Mouse (Mus musculus): ENCODE data around the gene Rnase1.

DNA sequence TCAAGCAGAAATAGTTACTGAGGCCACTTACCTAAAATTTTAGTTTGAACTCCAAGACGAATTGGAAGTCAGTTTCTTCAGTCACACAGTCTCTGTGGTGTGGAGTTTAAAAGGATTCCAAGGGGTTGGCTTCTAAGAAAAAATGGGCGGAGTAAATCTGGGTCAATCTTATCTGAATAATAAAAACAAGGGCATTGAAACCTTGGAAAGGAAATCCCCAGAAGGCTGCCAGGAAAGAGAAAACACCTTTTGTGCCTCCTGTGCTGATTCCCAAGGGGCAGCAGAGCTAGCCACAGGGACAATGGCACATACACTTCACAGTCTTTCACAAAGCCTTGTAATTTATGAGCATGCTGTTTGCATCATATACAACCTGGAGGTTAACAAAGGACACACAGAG is at the start of gene Rnase1:
- TF ChIP-seq POLR2A (IDR thresholded peaks at IDR 0.05; ENCODE audit: low read depth, low read length) (no peak), CTCF (IDR thresholded peaks at IDR 0.05; ENCODE audit: extremely low read depth, insufficient read depth, insufficient read length, insufficient replicate concordance) (no peak)
